18 mouse cellular contexts compared by ENCODE assay signal in genomic region chr14:47419034-47419625, GRCm38 (mm10). TPM values are rescaled to one million over a fixed set of nuclear protein-coding genes. Genes with fewer than 3 reads are reported as not detected.
DNase-seq lines count a peak whose midpoint lies in the region; ATAC-seq and TF ChIP-seq lines count a peak whose summit lies in the region.
"Had no signal": no experiment of that assay in that cellular context is flagged by ENCODE, and none has a peak within 500 bp of the region (broad histone marks: within the 10 kb centered on the region; RNA-seq: fewer than 3 reads in every experiment).

No protein-coding gene starts in this region.

- 72% methylated on average over 9 of the region's 9 CpGs for WGBS in kidney, embryonic 14.5 days
- 73% methylated on average over 9 of the region's 9 CpGs for WGBS in stomach, embryonic 16.5 days
- WGBS in stomach, postnatal 0 days, result 79% methylated on average over 9 of the region's 9 CpGs
- WGBS in embryonic facial prominence, embryonic 13.5 days, result 76% methylated on average over 9 of the region's 9 CpGs
- WGBS in liver, postnatal 0 days (ENCODE audit: insufficient replicate concordance), result 76% methylated on average over 9 of the region's 9 CpGs

- DNase-seq in kidney, adult 11 months, result no peak
- DNase-seq in stomach, postnatal 0 days (ENCODE audit: low spot score), result no peak
- no peak for DNase-seq in liver, postnatal 0 days
- DNase-seq in MN1 (ENCODE audit: low spot score), result no peak
- DNase-seq in frontal cortex, postnatal 36 days (ENCODE audit: low spot score in 2 of 2), result no peak
- DNase-seq: adrenal gland, postnatal 14 days; cerebellum, postnatal 14 days; kidney, postnatal 10 days; layer of hippocampus, postnatal 36 days; left cerebral cortex, postnatal 4 days; lung, postnatal 36 days; midbrain, embryonic 14.5 days had no signal

- peaks cover 9% of the 10 kb centered on the region; the same call in 1 of the 2 replicates for H3K4me1 ChIP-seq in kidney, embryonic 14.5 days (ENCODE audit: control insufficient read depth, insufficient read depth, low read length)
- peaks cover 11% of the 10 kb centered on the region for H3K4me1 ChIP-seq in stomach, embryonic 16.5 days (ENCODE audit: control insufficient read depth, insufficient read depth, low read length)
- H3K4me1 ChIP-seq in stomach, postnatal 0 days (replicated peaks; ENCODE audit: control insufficient read depth, insufficient read depth), result no peaks in the 10 kb centered on the region
- H3K4me1 ChIP-seq in embryonic facial prominence, embryonic 13.5 days, result peaks cover 10% of the 10 kb centered on the region
- peaks cover 14% of the 10 kb centered on the region for H3K4me1 ChIP-seq in liver, postnatal 0 days (ENCODE audit: insufficient read depth)

- no peaks in the 10 kb centered on the region for H3K9me3 ChIP-seq in kidney, embryonic 14.5 days (ENCODE audit: control insufficient read depth, low read length)
- no peaks in the 10 kb centered on the region for H3K9me3 ChIP-seq in stomach, embryonic 16.5 days (replicated peaks; ENCODE audit: control insufficient read depth, low read length)
- H3K9me3 ChIP-seq in stomach, postnatal 0 days (ENCODE audit: control insufficient read depth, low read length), result no peaks in the 10 kb centered on the region
- no peaks in the 10 kb centered on the region for H3K9me3 ChIP-seq in embryonic facial prominence, embryonic 13.5 days
- no peaks in the 10 kb centered on the region for H3K9me3 ChIP-seq in liver, postnatal 0 days (ENCODE audit: low read length)
- H3K9me3 ChIP-seq: embryonic facial prominence, embryonic 12.5 days; neural tube, embryonic 13.5 days; stomach, embryonic 15.5 days had no signal

- no peak for TF ChIP-seq CTCF in stomach, postnatal 0 days (IDR thresholded peaks at IDR 0.05; ENCODE audit: low read depth)
- TF ChIP-seq CTCF in liver, postnatal 0 days (IDR thresholded peaks at IDR 0.05; ENCODE audit: low read depth), result no peak

- no peak for ATAC-seq in kidney, embryonic 14.5 days (ENCODE audit: low FRiP score, low TSS enrichment)
- ATAC-seq in stomach, embryonic 16.5 days (ENCODE audit: insufficient read depth, low FRiP score), result no peak
- ATAC-seq in stomach, postnatal 0 days (ENCODE audit: low FRiP score, low TSS enrichment), result no peak
- no peak for ATAC-seq in embryonic facial prominence, embryonic 13.5 days (ENCODE audit: insufficient number of reproducible peaks, insufficient read depth, low FRiP score, low TSS enrichment, low read depth)
- no peak for ATAC-seq in liver, postnatal 0 days

- H3K27ac ChIP-seq in kidney, embryonic 14.5 days (ENCODE audit: low read depth, low read length), result peak overlapping the region; percentile 31
- 0 out of 2 replicates have a peak overlapping the region, but pooled peaks have one; percentile 3 for H3K27ac ChIP-seq in stomach, embryonic 16.5 days (ENCODE audit: low read length)
- H3K27ac ChIP-seq in stomach, postnatal 0 days (replicated peaks), result no peak overlapping the region
- H3K27ac ChIP-seq in embryonic facial prominence, embryonic 13.5 days, result 0 out of 2 replicates have a peak overlapping the region, but pooled peaks have one; percentile 29
- peak overlapping the region; percentile 16; the same call in 1 of the 2 replicates for H3K27ac ChIP-seq in liver, postnatal 0 days (ENCODE audit: low read depth)
- H3K27ac ChIP-seq: embryonic facial prominence, embryonic 12.5 days; neural tube, embryonic 13.5 days; stomach, embryonic 15.5 days had no signal

- peaks cover 19% of the 10 kb centered on the region for H3K36me3 ChIP-seq in kidney, embryonic 14.5 days (ENCODE audit: control insufficient read depth, insufficient read depth, low read length)
- H3K36me3 ChIP-seq in stomach, embryonic 16.5 days (ENCODE audit: control insufficient read depth, insufficient read depth, low read length), result no peaks in the 10 kb centered on the region
- no peaks in the 10 kb centered on the region for H3K36me3 ChIP-seq in stomach, postnatal 0 days (ENCODE audit: control insufficient read depth, insufficient read depth, low read length)
- peaks cover 18% of the 10 kb centered on the region for H3K36me3 ChIP-seq in embryonic facial prominence, embryonic 13.5 days
- H3K36me3 ChIP-seq in liver, postnatal 0 days (replicated peaks; ENCODE audit: insufficient read depth, low read length), result peaks cover 23% of the 10 kb centered on the region

- H3K27me3 ChIP-seq in kidney, embryonic 14.5 days (ENCODE audit: control insufficient read depth, insufficient read depth, low read length), result no peaks in the 10 kb centered on the region
- no peaks in the 10 kb centered on the region for H3K27me3 ChIP-seq in stomach, embryonic 16.5 days (ENCODE audit: control insufficient read depth, insufficient read depth, low read length)
- no peaks in the 10 kb centered on the region for H3K27me3 ChIP-seq in stomach, postnatal 0 days (ENCODE audit: control insufficient read depth, insufficient read depth, low read length)
- no peaks in the 10 kb centered on the region for H3K27me3 ChIP-seq in embryonic facial prominence, embryonic 13.5 days
- no peaks in the 10 kb centered on the region for H3K27me3 ChIP-seq in liver, postnatal 0 days (ENCODE audit: insufficient read depth, low read length)
- H3K27me3 ChIP-seq: embryonic facial prominence, embryonic 12.5 days; neural tube, embryonic 13.5 days; stomach, embryonic 15.5 days had no signal

- no peak overlapping the region for H3K9ac ChIP-seq in kidney, embryonic 14.5 days (ENCODE audit: low read depth, low read length)
- no peak overlapping the region for H3K9ac ChIP-seq in stomach, embryonic 16.5 days (ENCODE audit: low read length)
- no peak overlapping the region for H3K9ac ChIP-seq in stomach, postnatal 0 days (ENCODE audit: low read length)
- H3K9ac ChIP-seq in embryonic facial prominence, embryonic 13.5 days, result no peak overlapping the region
- H3K9ac ChIP-seq in liver, postnatal 0 days (replicated peaks), result no peak overlapping the region; the same call in 1 of the 2 replicates
- H3K9ac ChIP-seq: stomach, embryonic 15.5 days had no signal

- no peak for TF ChIP-seq EP300 in stomach, postnatal 0 days (optimal IDR thresholded peaks at IDR 0.05)
- TF ChIP-seq EP300 in liver, postnatal 0 days (IDR thresholded peaks at IDR 0.05; ENCODE audit: low read depth), result no peak

- no peak overlapping the region for H3K4me3 ChIP-seq in kidney, embryonic 14.5 days (ENCODE audit: low read length)
- no peak overlapping the region for H3K4me3 ChIP-seq in stomach, embryonic 16.5 days (replicated peaks; ENCODE audit: low read length)
- H3K4me3 ChIP-seq in stomach, postnatal 0 days (ENCODE audit: low read depth, low read length), result no peak overlapping the region
- peak overlapping the region; percentile 60; the same call in 1 of the 2 replicates for H3K4me3 ChIP-seq in embryonic facial prominence, embryonic 13.5 days
- no peak overlapping the region for H3K4me3 ChIP-seq in liver, postnatal 0 days (ENCODE audit: low read depth, low read length)

- H3K4me2 ChIP-seq in kidney, embryonic 14.5 days (replicated peaks; ENCODE audit: low read depth, low read length), result peak overlapping the region; percentile 63; the same call in 1 of the 2 replicates
- H3K4me2 ChIP-seq in stomach, embryonic 16.5 days (ENCODE audit: low read depth, low read length), result 0 out of 2 replicates have a peak overlapping the region, but pooled peaks have one; percentile 71
- no peak overlapping the region for H3K4me2 ChIP-seq in stomach, postnatal 0 days (replicated peaks; ENCODE audit: low read depth)
- H3K4me2 ChIP-seq in embryonic facial prominence, embryonic 13.5 days, result peak overlapping the region; percentile 67; the same call in 1 of the 2 replicates
- peak overlapping the region; percentile 75 for H3K4me2 ChIP-seq in liver, postnatal 0 days (ENCODE audit: low read depth, low read length)

RNA-seq across cellular contexts. Expression of gene Dlgap5, which starts 0.9 kb away (rescaled TPM):
- polyA plus RNA-seq in kidney, embryonic 14.5 days (2014; fragmentation: Nextera tagmentation; extraction: Ambion mirVana), result 46.8 and 63.8 TPM in 2 replicates
- 30.7 and 37.0 TPM in 2 replicates for polyA plus RNA-seq in stomach, embryonic 16.5 days (2015; fragmentation: Nextera tagmentation; extraction: Ambion mirVana)
- 5.9 and 7.4 TPM in 2 replicates for polyA plus RNA-seq in stomach, postnatal 0 days (2015; fragmentation: Nextera tagmentation; extraction: Ambion mirVana)
- polyA plus RNA-seq in embryonic facial prominence, embryonic 13.5 days (2015; fragmentation: Nextera tagmentation; extraction: Ambion mirVana), result 47.1 and 56.7 TPM in 2 replicates
- 16.9 and 17.9 TPM in 2 replicates for polyA plus RNA-seq in liver, postnatal 0 days (2015; fragmentation: Nextera tagmentation; extraction: Ambion mirVana)

RNA-seq across cellular contexts. Expression of gene Fbxo34, which starts 31.1 kb away (rescaled TPM):
- 13.8 and 25.8 TPM in 2 replicates for polyA plus RNA-seq in kidney, embryonic 14.5 days (2014; fragmentation: Nextera tagmentation; extraction: Ambion mirVana)
- polyA plus RNA-seq in stomach, embryonic 16.5 days (2015; fragmentation: Nextera tagmentation; extraction: Ambion mirVana), result 20.4 and 23.1 TPM in 2 replicates
- polyA plus RNA-seq in stomach, postnatal 0 days (2015; fragmentation: Nextera tagmentation; extraction: Ambion mirVana), result 17.8 and 18.1 TPM in 2 replicates
- polyA plus RNA-seq in embryonic facial prominence, embryonic 13.5 days (2015; fragmentation: Nextera tagmentation; extraction: Ambion mirVana), result 22.3 and 24.8 TPM in 2 replicates
- 19.3 and 22.1 TPM in 2 replicates for polyA plus RNA-seq in liver, postnatal 0 days (2015; fragmentation: Nextera tagmentation; extraction: Ambion mirVana)

RNA-seq across cellular contexts. Expression of gene Lgals3, which starts 51.6 kb away (rescaled TPM):
- polyA plus RNA-seq in kidney, embryonic 14.5 days (2014; fragmentation: Nextera tagmentation; extraction: Ambion mirVana), result 11.2 and 12.0 TPM in 2 replicates
- 95.3 and 132 TPM in 2 replicates for polyA plus RNA-seq in stomach, embryonic 16.5 days (2015; fragmentation: Nextera tagmentation; extraction: Ambion mirVana)
- polyA plus RNA-seq in stomach, postnatal 0 days (2015; fragmentation: Nextera tagmentation; extraction: Ambion mirVana), result 359 and 387 TPM in 2 replicates
- 14.7 and 19.4 TPM in 2 replicates for polyA plus RNA-seq in embryonic facial prominence, embryonic 13.5 days (2015; fragmentation: Nextera tagmentation; extraction: Ambion mirVana)
- 53.3 and 60.8 TPM in 2 replicates for polyA plus RNA-seq in liver, postnatal 0 days (2015; fragmentation: Nextera tagmentation; extraction: Ambion mirVana)
